Mouse (Mus musculus) myocyte (in vitro differentiated cells): ENCODE data around the gene Nos1ap.

Source experiments
- MYOD1 ChIP-seq, 3 experiments: IDR thresholded peaks; one replicate each; pipeline ENCODE4 v1.6.1; 2011; ENCODE audit warnings: control low read depth in 2 of 3, low read depth in 2 of 3, mild to moderate bottlenecking in 2 of 3, moderate library complexity in 1 of 3; ENCODE audit not compliant: insufficient read length in 2 of 3, control insufficient read depth in 1 of 3
- POLR2A ChIP-seq: IDR thresholded peaks from one replicate; pipeline ENCODE4 v1.6.1; 2011; ENCODE audit warnings: low read depth, mild to moderate bottlenecking, control low read depth, moderate library complexity; ENCODE audit not compliant: insufficient read length
- SRF ChIP-seq: IDR thresholded peaks from one replicate; pipeline ENCODE4 v1.6.1; 2011; ENCODE audit warnings: low read depth; ENCODE audit not compliant: control insufficient read depth, insufficient read length

DNA sequence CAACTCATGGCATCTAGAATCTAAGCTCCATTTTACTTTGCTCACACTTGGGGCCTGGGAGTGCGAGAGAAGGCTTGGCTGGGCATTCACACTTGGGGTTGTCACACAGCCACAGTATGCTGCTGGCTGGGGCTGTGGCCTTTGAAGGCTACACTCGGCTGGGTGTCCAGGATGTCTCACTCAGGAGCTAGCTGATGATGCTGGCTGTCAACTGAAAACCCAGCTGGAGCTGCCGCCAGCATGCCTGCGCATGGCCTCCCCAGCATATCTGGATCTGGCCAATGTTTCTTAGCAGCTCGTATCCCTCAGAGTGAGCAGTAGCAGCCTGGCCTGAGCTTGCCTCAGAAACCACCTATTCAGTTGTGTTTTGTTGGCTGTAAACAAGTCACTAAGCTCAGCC, 158.3 kb downstream of the Nos1ap start:
- no peak for TF ChIP-seq SRF
- TF ChIP-seq POLR2A: no peak
- no peak for TF ChIP-seq MYOD1 (IDR thresholded peaks at IDR 0.05; ENCODE audit: control insufficient read depth in 1 of 3, insufficient read length in 2 of 3, low read depth in 2 of 3)
